Mouse (Mus musculus) heart, postnatal 36 days (tissue): ENCODE results near the gene Lgr4. TPM values are rescaled to one million over a fixed set of nuclear protein-coding genes. Genes with fewer than 3 reads are reported as not detected.

Experiments used
- DNase-seq, 2 experiments: peaks; one replicate each; pipeline ENCODE4 v3.0.0; 2021 to 2022
- intact Hi-C: fragments of 180-260 bp; cut with DNase I; formaldehyde crosslinking; loops from one replicate; pipeline ENCODE4 v1.15.1; 2025
- total RNA-seq, 2 experiments: library from RNA; stranded (reverse); gene quantifications; 2 replicates each; pipeline ENCODE4 v1.2.3; 2021

Gene Lgr4
- total RNA-seq, 2 experiments from 2014 or later, result 26.3 TPM

- DNase-seq, result no peak
- intact Hi-C loops, result loop anchor here (5.0 kb wide), 1 partner anchor 53 kb away; the partner anchor contains the start of gene Lgr4
Observed at GRCm38 (mm10) chr2:109969926-109970532, 52.6 kb downstream of the Lgr4 start.

GRCm38 (mm10) chr2:109970744-109971410, 53.4 kb downstream of the Lgr4 start:
- DNase-seq, result no peak

GRCm38 (mm10) chr2:109972310-109972709, 54.9 kb downstream of the Lgr4 start:
- intact Hi-C loops, result loop anchor here (5.0 kb wide), 1 partner anchor 55 kb away; the partner anchor contains the start of gene Lgr4
- DNase-seq, result no peak

More at GRCm38 (mm10) chr2:109970744-109971410, 53.4 kb downstream of the Lgr4 start:
- intact Hi-C loops, result loop anchor here (5.0 kb wide), 1 partner anchor 54 kb away; the partner anchor contains the start of gene Lgr4

GRCm38 (mm10) chr2:109972922-109973321, 55.5 kb downstream of the Lgr4 start:
- DNase-seq, result no peak
- intact Hi-C loops, result loop anchor here (5.0 kb wide), 1 partner anchor 56 kb away; the partner anchor contains the start of gene Lgr4

GRCm38 (mm10) chr2:109974807-109975206, 57.4 kb downstream of the Lgr4 start:
- no peak for DNase-seq
- intact Hi-C loops, result loop anchor here (5.0 kb wide), 1 partner anchor 58 kb away; the partner anchor contains the start of gene Lgr4

- no peak for DNase-seq
- intact Hi-C loops, result no loop called here
Observed at GRCm38 (mm10) chr2:109976181-109976580, 58.7 kb downstream of the Lgr4 start.

GRCm38 (mm10) chr2:109977322-109977721, 59.9 kb downstream of the Lgr4 start:
- intact Hi-C loops, result no loop called here
- no peak for DNase-seq

- intact Hi-C loops, result no loop called here
- peak; percentile 18 to 25 for DNase-seq
Observed at GRCm38 (mm10) chr2:109979209-109979608, 61.8 kb downstream of the Lgr4 start.

GRCm38 (mm10) chr2:109983435-109983834, 66.0 kb downstream of the Lgr4 start:
- no peak for DNase-seq
- intact Hi-C loops, result no loop called here

GRCm38 (mm10) chr2:109984930-109985329, 67.5 kb downstream of the Lgr4 start:
- intact Hi-C loops, result no loop called here
- DNase-seq, result no peak

GRCm38 (mm10) chr2:109985560-109985959, 68.1 kb downstream of the Lgr4 start:
- no peak for DNase-seq
- intact Hi-C loops, result no loop called here

- DNase-seq, result no peak
- intact Hi-C loops, result no loop called here
Observed at GRCm38 (mm10) chr2:109986036-109986785, 68.8 kb downstream of the Lgr4 start.

- no peak for DNase-seq
- intact Hi-C loops, result no loop called here
Observed at GRCm38 (mm10) chr2:109987946-109988345, 70.5 kb downstream of the Lgr4 start.

GRCm38 (mm10) chr2:109989196-109989595, 71.7 kb downstream of the Lgr4 start:
- no peak for DNase-seq
- intact Hi-C loops, result no loop called here

GRCm38 (mm10) chr2:109989679-109990473, 72.4 kb downstream of the Lgr4 start:
- no peak for DNase-seq
- intact Hi-C loops, result no loop called here

- intact Hi-C loops, result no loop called here
- DNase-seq, result no peak
Observed at GRCm38 (mm10) chr2:109991754-109992153, 74.3 kb downstream of the Lgr4 start.

GRCm38 (mm10) chr2:109992448-109993073, 75.1 kb downstream of the Lgr4 start:
- intact Hi-C loops, result no loop called here
- DNase-seq, result no peak

GRCm38 (mm10) chr2:109993404-109993803, 76.0 kb downstream of the Lgr4 start:
- no peak for DNase-seq
- intact Hi-C loops, result no loop called here

- no peak for DNase-seq
- intact Hi-C loops, result loop anchor here (5.0 kb wide), 1 partner anchor 78 kb away; the partner anchor contains the start of gene Lgr4
Observed at GRCm38 (mm10) chr2:109995061-109995460, 77.6 kb downstream of the Lgr4 start.

- intact Hi-C loops, result loop anchor here (5.0 kb wide), 1 partner anchor 79 kb away; the partner anchor contains the start of gene Lgr4
- DNase-seq, result no peak
Observed at GRCm38 (mm10) chr2:109996411-109996810, 79.0 kb downstream of the Lgr4 start.
